8 mouse cellular contexts compared by ENCODE assay signal in genomic region chr5:77094510-77095491, GRCm38 (mm10). TPM values are rescaled to one million over a fixed set of nuclear protein-coding genes. Genes with fewer than 3 reads are reported as not detected.
DNase-seq lines count a peak whose midpoint lies in the region; ATAC-seq and TF ChIP-seq lines count a peak whose summit lies in the region.

No protein-coding gene starts in this region.

- ATAC-seq in cerebellum, adult (ENCODE audit: insufficient number of reproducible peaks, low FRiP score, low TSS enrichment) = peak; percentile 71
- ATAC-seq in forebrain, embryonic 12.5 days (ENCODE audit: low FRiP score) = peak; percentile 57; the same call in 1 of the 2 replicates
- ATAC-seq in neural tube, embryonic 13.5 days (ENCODE audit: low read depth) = peak; percentile 81

- peak; percentile 52 to 58 for DNase-seq in CD8-positive naive resting alpha-beta T cell, adult 2 months (ENCODE audit: low read depth in 2 of 2, low spot score in 2 of 2)
- DNase-seq in heart, postnatal 10 days = peak; percentile 86 to 90
- DNase-seq in kidney, postnatal 36 days = peak; percentile 60 to 85
- peak; percentile 80 for DNase-seq in lung, adult 2 months
- peak; percentile 83 for DNase-seq in testis, postnatal 10 days (ENCODE audit: low spot score)

- WGBS in forebrain, embryonic 12.5 days = under 1% methylated on average over 65 of the region's 69 CpGs
- WGBS in lung, adult 2 months = under 1% methylated on average over 69 of the region's 69 CpGs
- WGBS in neural tube, embryonic 13.5 days = under 1% methylated on average over 69 of the region's 69 CpGs

- peaks cover 25% of the 10 kb centered on the region for H3K4me1 ChIP-seq in forebrain, embryonic 12.5 days
- H3K4me1 ChIP-seq in lung, adult 2 months (ENCODE audit: control insufficient read depth, insufficient read depth, low read length) = peaks cover 12% of the 10 kb centered on the region
- peaks cover 67% of the 10 kb centered on the region for H3K4me1 ChIP-seq in neural tube, embryonic 13.5 days (replicated peaks)

- no peaks in the 10 kb centered on the region for H3K9me3 ChIP-seq in forebrain, embryonic 12.5 days
- no peaks in the 10 kb centered on the region for H3K9me3 ChIP-seq in neural tube, embryonic 13.5 days

- H3K9ac ChIP-seq in forebrain, embryonic 12.5 days = peak overlapping the region; percentile 65
- H3K9ac ChIP-seq in neural tube, embryonic 13.5 days = peak overlapping the region; percentile 84

- peak; percentile 93; the same call in 1 of the 2 replicates for TF ChIP-seq POLR2A in lung, adult 2 months (IDR thresholded peaks at IDR 0.05; ENCODE audit: borderline replicate concordance, extremely low read depth, low read depth, low read length)

- H3K36me3 ChIP-seq in forebrain, embryonic 12.5 days (replicated peaks) = no peaks in the 10 kb centered on the region
- H3K36me3 ChIP-seq in neural tube, embryonic 13.5 days = no peaks in the 10 kb centered on the region

- no peak overlapping the region for H3K27ac ChIP-seq in forebrain, embryonic 12.5 days
- peak overlapping the region; percentile 76 for H3K27ac ChIP-seq in neural tube, embryonic 13.5 days (replicated peaks)

- intact Hi-C loops in heart, postnatal 10 days (cut with DNase I) = loop anchor here (2.0 to 5.0 kb wide), 2 partner anchors 20 to 38 kb away; partner anchors contain the start of gene Hopx

- H3K27me3 ChIP-seq in forebrain, embryonic 12.5 days = peaks cover 80% of the 10 kb centered on the region
- peaks cover 20% of the 10 kb centered on the region for H3K27me3 ChIP-seq in neural tube, embryonic 13.5 days

- no peak for TF ChIP-seq CTCF in lung, adult 2 months (IDR thresholded peaks at IDR 0.05; ENCODE audit: insufficient read depth, low read length)

- H3K4me2 ChIP-seq in forebrain, embryonic 12.5 days = peak overlapping the region; percentile 99
- peak overlapping the region; percentile 99 for H3K4me2 ChIP-seq in neural tube, embryonic 13.5 days

- H3K4me3 ChIP-seq in forebrain, embryonic 12.5 days (replicated peaks) = peak overlapping the region; percentile 58
- peak overlapping the region; percentile 90 for H3K4me3 ChIP-seq in lung, adult 2 months (replicated peaks; ENCODE audit: extremely low read depth, low read depth, low read length)
- peak overlapping the region; percentile 71 for H3K4me3 ChIP-seq in neural tube, embryonic 13.5 days

RNA-seq across cellular contexts. Expression of gene Hopx, which starts 20.1 kb away (rescaled TPM):
- 1.0 and 1.1 TPM in 2 replicates for polyA plus RNA-seq in forebrain, embryonic 12.5 days (2016; fragmentation: Nextera tagmentation; extraction: Ambion mirVana)
- total RNA-seq in heart, postnatal 10 days (2021) = 100 to 1,000 TPM; 498 to 553 TPM
- polyA plus RNA-seq in lung, adult 2 months (2012; rRNA removed) = 592 and 698 TPM in 2 replicates
- polyA plus RNA-seq in neural tube, embryonic 13.5 days (2015; fragmentation: Nextera tagmentation; extraction: Ambion mirVana) = 8.8 and 9.2 TPM in 2 replicates

Comparison
In these comparisons a context has a peak if more than half of its experiments do, and no peak if none do; other contexts are left out.
1. RNA of gene Hopx, which starts 20.1 kb away (polyA plus RNA-seq): 592 to 698 TPM in lung, adult 2 months; 8.8 to 9.2 TPM in neural tube, embryonic 13.5 days and 1.0 to 1.1 TPM in forebrain, embryonic 12.5 days; every median in the first group is over 10 times any median in the second.
2. Peak in every context shown above with its lines, with median percentiles within 50 percentile points of each other: DNase-seq, ATAC-seq and H3K4me3 ChIP-seq.